Mouse (Mus musculus): Measurements from ENCODE around the gene Stk11. TPM values are rescaled to one million over a fixed set of nuclear protein-coding genes. Genes with fewer than 3 reads are reported as not detected.

Stk11 gene
- polyA plus RNA-seq, 1 experiment from 2014 or later: 24.6 TPM

- Histone ChIP-seq H3K36me3 (replicated peaks; ENCODE audit: control insufficient read depth, insufficient read depth) (peaks cover 100% of the 10 kb centered on the region), H3K9me3 (ENCODE audit: control insufficient read depth, low read length) (no peaks in the 10 kb centered on the region), H3K4me2 (replicated peaks) (peak overlapping the region; percentile 29), H3K9ac (peak overlapping the region; percentile 20; the same call in 1 of the 2 replicates), H3K27ac (no peak overlapping the region), H3K4me1 (replicated peaks; ENCODE audit: control insufficient read depth, insufficient read depth, low read length) (peaks cover 20% of the 10 kb centered on the region), H3K27me3 (ENCODE audit: control insufficient read depth, insufficient read depth, low read length) (no peaks in the 10 kb centered on the region), H3K4me3 (replicated peaks; ENCODE audit: low read length) (no peak overlapping the region)
- WGBS: 32% methylated on average over 27 of the region's 27 CpGs
- ATAC-seq (ENCODE audit: low FRiP score) (no peak), DNase-seq (ENCODE audit: low spot score) (no peak)
Observed at GRCm38 (mm10) chr10:80131952-80132350, 16.3 kb downstream of the Stk11 start.

DNA sequence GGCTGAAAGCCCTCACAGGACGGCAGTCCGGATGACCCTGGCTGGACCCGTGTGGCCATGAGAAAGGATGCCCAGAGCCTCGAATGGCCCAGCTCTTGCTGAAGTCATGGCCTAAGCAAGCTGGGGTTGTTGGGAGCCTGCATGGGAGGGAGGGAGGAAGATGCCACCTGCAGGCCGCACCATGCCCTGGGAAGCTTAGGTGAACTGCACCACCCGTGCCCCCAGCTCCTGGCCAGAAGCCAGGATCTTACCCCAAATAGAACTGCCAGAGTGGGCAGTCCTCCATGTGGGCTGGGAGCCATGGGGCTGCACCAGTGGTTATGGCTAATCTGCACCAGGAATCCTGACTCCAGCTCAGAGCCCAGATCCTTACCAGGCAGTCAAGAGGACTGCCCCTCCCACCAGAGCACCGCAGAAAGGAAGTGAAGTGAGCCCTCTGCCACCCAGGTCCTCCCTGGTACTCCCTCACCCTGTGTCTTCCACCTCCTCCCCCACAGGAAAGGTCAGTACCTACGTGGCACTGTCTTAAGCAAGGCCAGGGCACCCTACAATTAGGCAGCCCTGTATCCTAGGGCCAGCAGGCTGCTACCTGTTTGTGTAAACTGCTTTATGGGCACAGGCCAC is 17.7 kb downstream of the Stk11 start:
- H3K27ac ChIP-seq: no peak overlapping the region
- H3K27me3 ChIP-seq (ENCODE audit: control insufficient read depth, insufficient read depth, low read length): no peaks in the 10 kb centered on the region
- H3K4me2 ChIP-seq (replicated peaks): no peak overlapping the region
- H3K9me3 ChIP-seq (ENCODE audit: control insufficient read depth, low read length): no peaks in the 10 kb centered on the region
- no peak for ATAC-seq (ENCODE audit: low FRiP score)
- WGBS: 63% methylated on average over 8 of the region's 8 CpGs
- no peak for DNase-seq (ENCODE audit: low spot score)
- no peak overlapping the region for H3K9ac ChIP-seq
- H3K4me3 ChIP-seq (replicated peaks; ENCODE audit: low read length): no peak overlapping the region
- H3K4me1 ChIP-seq (replicated peaks; ENCODE audit: control insufficient read depth, insufficient read depth, low read length): peaks cover 34% of the 10 kb centered on the region
- peaks cover 87% of the 10 kb centered on the region for H3K36me3 ChIP-seq (replicated peaks; ENCODE audit: control insufficient read depth, insufficient read depth)

GRCm38 (mm10) chr10:80134421-80134820 is 18.8 kb downstream of the Stk11 start:
- no peak overlapping the region for H3K4me3 ChIP-seq (replicated peaks; ENCODE audit: low read length)
- no peak overlapping the region for H3K27ac ChIP-seq
- no peak for DNase-seq (ENCODE audit: low spot score)
- no peaks in the 10 kb centered on the region for H3K9me3 ChIP-seq (ENCODE audit: control insufficient read depth, low read length)
- H3K36me3 ChIP-seq (replicated peaks; ENCODE audit: control insufficient read depth, insufficient read depth): peaks cover 76% of the 10 kb centered on the region
- H3K4me2 ChIP-seq (replicated peaks): no peak overlapping the region
- H3K27me3 ChIP-seq (ENCODE audit: control insufficient read depth, insufficient read depth, low read length): no peaks in the 10 kb centered on the region
- peaks cover 38% of the 10 kb centered on the region for H3K4me1 ChIP-seq (replicated peaks; ENCODE audit: control insufficient read depth, insufficient read depth, low read length)
- WGBS: 88% methylated on average over 9 of the region's 9 CpGs
- ATAC-seq (ENCODE audit: low FRiP score): no peak
- H3K9ac ChIP-seq: no peak overlapping the region

DNA sequence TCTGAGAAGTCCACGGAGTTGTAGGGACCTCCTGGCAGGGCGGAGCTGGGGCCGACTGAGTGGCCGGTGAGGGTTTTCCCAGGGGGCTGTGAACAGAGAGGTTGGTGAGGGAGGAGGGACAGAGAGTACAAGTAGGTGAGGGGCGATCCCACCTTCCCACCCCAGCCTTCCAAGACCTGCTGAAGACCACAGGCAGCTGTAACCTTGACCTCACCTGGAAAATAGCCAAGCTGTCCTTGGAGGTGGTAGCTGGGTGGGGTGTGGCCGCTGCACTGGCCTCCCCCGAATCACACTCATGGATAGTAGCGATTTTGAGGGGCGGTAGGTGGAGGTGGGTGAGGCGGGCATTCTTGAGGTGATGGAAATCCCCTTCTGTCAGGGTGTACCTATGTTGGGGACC is 19.6 kb downstream of the Stk11 start:
- H3K9ac ChIP-seq: no peak overlapping the region
- H3K27me3 ChIP-seq (ENCODE audit: control insufficient read depth, insufficient read depth, low read length): no peaks in the 10 kb centered on the region
- no peaks in the 10 kb centered on the region for H3K9me3 ChIP-seq (ENCODE audit: control insufficient read depth, low read length)
- H3K4me2 ChIP-seq (replicated peaks): no peak overlapping the region
- no peak overlapping the region for H3K27ac ChIP-seq
- DNase-seq (ENCODE audit: low spot score) (no peak), ATAC-seq (ENCODE audit: low FRiP score) (no peak)
- no peak overlapping the region for H3K4me3 ChIP-seq (replicated peaks; ENCODE audit: low read length)
- 89% methylated on average over 10 of the region's 10 CpGs for WGBS
- H3K4me1 ChIP-seq (replicated peaks; ENCODE audit: control insufficient read depth, insufficient read depth, low read length): peaks cover 41% of the 10 kb centered on the region
- H3K36me3 ChIP-seq (replicated peaks; ENCODE audit: control insufficient read depth, insufficient read depth): peaks cover 68% of the 10 kb centered on the region

DNA sequence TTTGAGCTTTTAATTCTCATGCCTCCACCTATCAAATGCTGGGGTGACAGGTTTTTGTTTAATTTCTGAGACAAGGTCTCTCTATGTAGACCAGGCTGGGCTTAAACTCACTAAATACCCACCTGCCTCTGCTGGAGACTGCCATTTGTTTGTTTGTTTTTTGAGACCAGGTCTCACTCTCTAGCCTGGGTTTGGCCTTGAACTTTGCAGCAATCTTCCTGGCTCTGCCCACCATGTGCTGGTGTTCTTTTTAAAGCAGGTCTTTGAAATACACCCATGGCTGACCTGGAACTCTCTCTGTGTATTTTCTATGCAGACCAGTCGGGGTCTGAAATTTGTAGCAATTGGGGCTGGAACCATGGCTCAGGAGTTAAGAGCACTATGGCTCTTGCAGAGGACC is 20.0 kb downstream of the Stk11 start:
- H3K4me2 ChIP-seq (replicated peaks): no peak overlapping the region; the same call in 1 of the 2 replicates
- peaks cover 63% of the 10 kb centered on the region for H3K36me3 ChIP-seq (replicated peaks; ENCODE audit: control insufficient read depth, insufficient read depth)
- WGBS: 89% methylated on average over 1 of the region's 1 CpGs

DNA sequence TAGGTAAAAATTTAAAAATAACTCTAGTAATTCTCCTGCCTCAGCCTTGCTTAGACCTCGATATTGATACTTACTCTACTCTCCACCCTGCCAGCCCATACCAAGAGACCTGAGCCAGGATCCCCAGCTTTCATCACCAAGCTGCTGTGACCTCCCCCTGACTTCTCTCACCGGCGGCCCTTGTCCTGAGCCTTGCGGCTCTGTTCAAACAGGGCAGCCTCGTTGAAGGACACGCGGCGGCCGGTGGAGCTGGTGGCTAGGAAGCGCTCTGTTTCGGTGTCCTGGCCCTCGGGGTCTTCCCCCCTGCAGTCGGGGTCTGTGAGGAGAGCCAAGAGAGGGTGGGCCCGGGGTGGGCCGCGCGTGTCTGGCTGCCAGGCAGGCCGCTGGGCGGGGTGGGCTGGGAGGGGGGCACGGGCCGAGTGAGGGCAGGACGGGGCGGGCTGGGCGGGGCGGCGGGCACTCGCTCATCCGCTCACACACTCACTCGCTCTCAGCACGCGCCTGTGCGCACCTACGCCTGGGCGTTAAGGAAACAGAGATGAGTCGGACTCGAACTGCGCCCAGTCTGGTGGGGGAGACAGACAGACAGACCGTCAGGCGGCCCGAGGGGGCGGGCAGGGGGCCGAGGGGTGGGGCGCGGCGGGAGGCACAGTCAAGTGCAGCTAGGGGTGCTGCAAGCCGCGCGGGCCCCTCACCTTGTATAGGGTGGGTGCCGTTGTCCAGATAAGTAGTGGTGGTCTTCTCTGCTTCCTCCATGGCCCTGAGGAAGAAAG is 20.8 kb downstream of the Stk11 start:
- Histone ChIP-seq H3K36me3 (replicated peaks; ENCODE audit: control insufficient read depth, insufficient read depth) (peaks cover 56% of the 10 kb centered on the region), H3K27ac (peak overlapping the region; percentile 98), H3K27me3 (ENCODE audit: control insufficient read depth, insufficient read depth, low read length) (no peaks in the 10 kb centered on the region), H3K9ac (peak overlapping the region; percentile 93), H3K4me2 (replicated peaks) (peak overlapping the region; percentile 96), H3K9me3 (ENCODE audit: control insufficient read depth, low read length) (no peaks in the 10 kb centered on the region), H3K4me3 (replicated peaks; ENCODE audit: low read length) (peak overlapping the region; percentile 78), H3K4me1 (replicated peaks; ENCODE audit: control insufficient read depth, insufficient read depth, low read length) (peaks cover 38% of the 10 kb centered on the region)
- WGBS: 20% methylated on average over 42 of the region's 49 CpGs
- ATAC-seq (ENCODE audit: low FRiP score): no peak
- no peak for DNase-seq (ENCODE audit: low spot score)

More for the DNA sequence above, 20.0 kb downstream of the Stk11 start:
- Histone ChIP-seq H3K9me3 (ENCODE audit: control insufficient read depth, low read length) (no peaks in the 10 kb centered on the region), H3K4me1 (replicated peaks; ENCODE audit: control insufficient read depth, insufficient read depth, low read length) (peaks cover 41% of the 10 kb centered on the region), H3K9ac (no peak overlapping the region), H3K27ac (no peak overlapping the region), H3K4me3 (replicated peaks; ENCODE audit: low read length) (no peak overlapping the region), H3K27me3 (ENCODE audit: control insufficient read depth, insufficient read depth, low read length) (no peaks in the 10 kb centered on the region)
- DNase-seq (ENCODE audit: low spot score): no peak
- ATAC-seq (ENCODE audit: low FRiP score): no peak

GRCm38 (mm10) chr10:80136952-80137625 is 21.5 kb downstream of the Stk11 start:
- peak overlapping the region; percentile 96 for H3K4me2 ChIP-seq (replicated peaks)
- ATAC-seq (ENCODE audit: low FRiP score) (0 out of 2 replicates have a peak, but pooled peaks have one; percentile 1), DNase-seq (ENCODE audit: low spot score) (no peak)
- no peaks in the 10 kb centered on the region for H3K27me3 ChIP-seq (ENCODE audit: control insufficient read depth, insufficient read depth, low read length)
- no peaks in the 10 kb centered on the region for H3K9me3 ChIP-seq (ENCODE audit: control insufficient read depth, low read length)
- peak overlapping the region; percentile 93 for H3K9ac ChIP-seq
- H3K4me3 ChIP-seq (replicated peaks; ENCODE audit: low read length): peak overlapping the region; percentile 78
- H3K4me1 ChIP-seq (replicated peaks; ENCODE audit: control insufficient read depth, insufficient read depth, low read length): peaks cover 31% of the 10 kb centered on the region
- peaks cover 49% of the 10 kb centered on the region for H3K36me3 ChIP-seq (replicated peaks; ENCODE audit: control insufficient read depth, insufficient read depth)
- H3K27ac ChIP-seq: peak overlapping the region; percentile 98
- WGBS: 3% methylated on average over 28 of the region's 29 CpGs

DNA sequence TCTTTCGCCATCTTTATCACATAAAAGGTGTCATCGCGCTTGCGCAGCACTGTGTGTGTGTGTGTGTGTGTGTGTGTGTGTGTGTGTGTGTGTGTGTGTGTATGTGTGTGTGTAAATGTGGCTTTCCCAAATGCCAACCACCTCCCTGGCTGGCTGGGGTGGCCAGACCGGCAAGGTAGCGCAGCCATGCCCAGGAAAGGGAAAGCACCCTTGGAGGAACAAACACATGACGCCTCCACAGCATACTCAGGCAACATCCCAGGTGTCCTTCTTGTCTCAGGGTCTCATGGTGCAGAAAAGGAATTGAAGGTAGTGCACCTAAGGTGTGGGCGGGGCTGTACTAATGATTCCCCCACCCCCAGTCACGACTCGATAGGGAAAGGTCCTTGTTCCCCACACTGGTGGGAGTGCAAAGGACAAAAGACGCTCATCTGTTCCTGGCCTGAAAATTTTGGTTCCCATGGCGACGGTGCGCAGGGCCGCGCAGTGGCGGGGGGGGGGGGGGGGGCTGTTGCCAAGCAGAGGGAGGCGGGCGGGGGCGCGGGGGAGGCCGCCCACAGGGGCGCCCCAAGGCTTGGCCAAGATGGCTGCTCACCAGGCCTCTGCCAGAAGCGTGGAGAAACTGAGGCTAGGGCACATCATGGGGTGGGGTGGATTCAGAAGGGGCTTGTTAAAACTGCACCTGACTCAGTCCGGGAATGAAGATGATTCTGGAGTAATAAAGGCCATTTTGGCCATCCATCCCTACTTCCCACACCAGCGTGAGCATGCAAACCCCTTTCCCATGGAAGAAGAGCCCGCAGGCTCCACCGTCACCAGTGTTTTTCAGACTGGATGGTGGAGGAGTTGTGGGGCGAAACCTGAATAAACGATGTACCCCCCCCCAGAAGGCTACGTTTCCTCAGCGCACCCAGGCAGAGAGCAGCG is 22.3 kb downstream of the Stk11 start:
- 4% methylated on average over 26 of the region's 33 CpGs for WGBS
- Histone ChIP-seq H3K4me1 (replicated peaks; ENCODE audit: control insufficient read depth, insufficient read depth, low read length) (peaks cover 34% of the 10 kb centered on the region), H3K36me3 (replicated peaks; ENCODE audit: control insufficient read depth, insufficient read depth) (peaks cover 41% of the 10 kb centered on the region), H3K4me3 (replicated peaks; ENCODE audit: low read length) (peak overlapping the region; percentile 78), H3K27ac (peak overlapping the region; percentile 98), H3K4me2 (replicated peaks) (peak overlapping the region; percentile 96), H3K9me3 (ENCODE audit: control insufficient read depth, low read length) (no peaks in the 10 kb centered on the region), H3K27me3 (ENCODE audit: control insufficient read depth, insufficient read depth, low read length) (no peaks in the 10 kb centered on the region), H3K9ac (peak overlapping the region; percentile 93)
- no peak for ATAC-seq (ENCODE audit: low FRiP score)
- no peak for DNase-seq (ENCODE audit: low spot score)
